8 mouse cellular contexts compared by ENCODE assay signal in genomic region chr1:91493938-91494337, GRCm38 (mm10). TPM values are rescaled to one million over a fixed set of nuclear protein-coding genes. Genes with fewer than 3 reads are reported as not detected.
DNase-seq lines count a peak whose midpoint lies in the region; ATAC-seq and TF ChIP-seq lines count a peak whose summit lies in the region.

No protein-coding gene starts in this region.

- H3K4me1 ChIP-seq in limb, embryonic 14.5 days (ENCODE audit: control insufficient read depth, insufficient read depth, low read length): peaks cover 8% of the 10 kb centered on the region
- H3K4me1 ChIP-seq in stomach, embryonic 16.5 days (ENCODE audit: control insufficient read depth, insufficient read depth, low read length): peaks cover 7% of the 10 kb centered on the region

- peak overlapping the region; percentile 89 for H3K4me3 ChIP-seq in limb, embryonic 14.5 days (replicated peaks; ENCODE audit: low read length)
- H3K4me3 ChIP-seq in stomach, embryonic 16.5 days (replicated peaks; ENCODE audit: low read length): peak overlapping the region; percentile 74

- H3K4me2 ChIP-seq in limb, embryonic 14.5 days (replicated peaks; ENCODE audit: low read depth, low read length, severe bottlenecking): peak overlapping the region; percentile 76
- H3K4me2 ChIP-seq in stomach, embryonic 16.5 days (ENCODE audit: low read depth, low read length): peak overlapping the region; percentile 90; the same call in 1 of the 2 replicates

- TF ChIP-seq POLR2A in limb, embryonic 14.5 days (IDR thresholded peaks at IDR 0.05; ENCODE audit: borderline replicate concordance, extremely low read depth, insufficient read depth, insufficient read length): no peak

- no peak overlapping the region for H3K27ac ChIP-seq in limb, embryonic 14.5 days (replicated peaks; ENCODE audit: low read depth, low read length)
- no peak overlapping the region for H3K27ac ChIP-seq in stomach, embryonic 16.5 days (ENCODE audit: low read length)

- H3K9me3 ChIP-seq in limb, embryonic 14.5 days (ENCODE audit: control insufficient read depth, low read length): no peaks in the 10 kb centered on the region
- no peaks in the 10 kb centered on the region for H3K9me3 ChIP-seq in stomach, embryonic 16.5 days (replicated peaks; ENCODE audit: control insufficient read depth, low read length)

- 41% methylated on average over 3 of the region's 3 CpGs for WGBS in limb, embryonic 14.5 days
- 44% methylated on average over 3 of the region's 3 CpGs for WGBS in stomach, embryonic 16.5 days

- no peaks in the 10 kb centered on the region for H3K36me3 ChIP-seq in limb, embryonic 14.5 days (ENCODE audit: control insufficient read depth, insufficient read depth, low read length)
- H3K36me3 ChIP-seq in stomach, embryonic 16.5 days (ENCODE audit: control insufficient read depth, insufficient read depth, low read length): no peaks in the 10 kb centered on the region

- no peak for DNase-seq in cerebellum, adult 11 months
- DNase-seq in thymus, postnatal 25 days: peak; percentile 7
- no peak for DNase-seq in thymus, postnatal 10 days (ENCODE audit: low spot score in 2 of 2)
- DNase-seq in limb, embryonic 14.5 days (ENCODE audit: low spot score): no peak
- no peak for DNase-seq in gastrocnemius, adult 8-10 months (ENCODE audit: low spot score in 2 of 2)

- H3K9ac ChIP-seq in limb, embryonic 14.5 days (ENCODE audit: low read depth, low read length, severe bottlenecking): 0 out of 2 replicates have a peak overlapping the region, but pooled peaks have one; percentile 74
- H3K9ac ChIP-seq in stomach, embryonic 16.5 days (ENCODE audit: low read length): no peak overlapping the region

- peak; percentile 11; the same call in 1 of the 2 replicates for ATAC-seq in cerebellum, adult (ENCODE audit: insufficient number of reproducible peaks, low FRiP score, low TSS enrichment)
- no peak; the same call in 1 of the 2 replicates for ATAC-seq in limb, embryonic 14.5 days (ENCODE audit: low FRiP score, low read depth)
- no peak for ATAC-seq in stomach, embryonic 16.5 days (ENCODE audit: insufficient read depth, low FRiP score)
- no peak for ATAC-seq in granulocyte monocyte progenitor cell, adult 5-6 weeks (replicated peaks; ENCODE audit: poor library complexity, severe bottlenecking)

- H3K27me3 ChIP-seq in limb, embryonic 14.5 days (ENCODE audit: control insufficient read depth, insufficient read depth, low read length): no peaks in the 10 kb centered on the region
- H3K27me3 ChIP-seq in stomach, embryonic 16.5 days (ENCODE audit: control insufficient read depth, insufficient read depth, low read length): no peaks in the 10 kb centered on the region

RNA-seq across cellular contexts. Expression of gene Traf3ip1, which starts 0.5 kb away (rescaled TPM):
- polyA plus RNA-seq in limb, embryonic 14.5 days (2012; rRNA removed): 14.2 and 16.7 TPM in 2 replicates
- polyA plus RNA-seq in limb, embryonic 14.5 days (2014; fragmentation: Nextera tagmentation; extraction: Ambion mirVana): 5.1 and 6.2 TPM in 2 replicates
- polyA plus RNA-seq in stomach, embryonic 16.5 days (2015; fragmentation: Nextera tagmentation; extraction: Ambion mirVana): 7.3 and 7.9 TPM in 2 replicates
- total RNA-seq in gastrocnemius, adult 8-10 months (2022): 1 to 10 TPM; 2.9 to 3.7 (median 3.3) TPM
- 5.2 and 7.0 TPM in 2 replicates for total RNA-seq in granulocyte monocyte progenitor cell, adult 5-6 weeks (2014; fragmentation: Nextera tagmentation)
- total RNA-seq in granulocyte monocyte progenitor cell, adult 5-6 weeks (2017): 4.6 and 5.6 TPM in 2 replicates

RNA-seq across cellular contexts. Expression of gene Per2, which starts 34.8 kb away (rescaled TPM):
- 8.3 and 10.5 TPM in 2 replicates for polyA plus RNA-seq in limb, embryonic 14.5 days (2012; rRNA removed)
- 4.0 and 4.2 TPM in 2 replicates for polyA plus RNA-seq in limb, embryonic 14.5 days (2014; fragmentation: Nextera tagmentation; extraction: Ambion mirVana)
- 7.7 and 8.9 TPM in 2 replicates for polyA plus RNA-seq in stomach, embryonic 16.5 days (2015; fragmentation: Nextera tagmentation; extraction: Ambion mirVana)
- total RNA-seq in gastrocnemius, adult 8-10 months (2022): 10 to 100 TPM in 1 of 4 experiments, 1 to 10 TPM in 3; 7.0 to 15.0 (median 8.8) TPM
- 4.3 and 7.8 TPM in 2 replicates for total RNA-seq in granulocyte monocyte progenitor cell, adult 5-6 weeks (2014; fragmentation: Nextera tagmentation)
- total RNA-seq in granulocyte monocyte progenitor cell, adult 5-6 weeks (2017): 3.2 and 8.7 TPM in 2 replicates

RNA-seq across cellular contexts. Expression of gene Asb1, which starts 46.4 kb away (rescaled TPM):
- 8.1 and 8.5 TPM in 2 replicates for polyA plus RNA-seq in limb, embryonic 14.5 days (2012; rRNA removed)
- 7.3 and 8.5 TPM in 2 replicates for polyA plus RNA-seq in limb, embryonic 14.5 days (2014; fragmentation: Nextera tagmentation; extraction: Ambion mirVana)
- 3.8 and 5.2 TPM in 2 replicates for polyA plus RNA-seq in stomach, embryonic 16.5 days (2015; fragmentation: Nextera tagmentation; extraction: Ambion mirVana)
- total RNA-seq in gastrocnemius, adult 8-10 months (2022): 10 to 100 TPM; 12.8 to 16.7 (median 15.5) TPM
- total RNA-seq in granulocyte monocyte progenitor cell, adult 5-6 weeks (2014; fragmentation: Nextera tagmentation): 4.2 and 8.1 TPM in 2 replicates
- total RNA-seq in granulocyte monocyte progenitor cell, adult 5-6 weeks (2017): 7.9 and 12.2 TPM in 2 replicates
